Mouse (Mus musculus) E14TG2a.4 (cell line): ENCODE measurements around the gene Cdk2ap2.

Experiments
- CTCF ChIP-seq: conservative IDR thresholded peaks from 2 replicates; pipeline ENCODE4 v1.5.1; 2014; ENCODE audit warnings: low read length
- NANOG ChIP-seq: IDR thresholded peaks from 2 replicates; pipeline ENCODE4 v1.6.1; 2014; ENCODE audit warnings: borderline replicate concordance, low read length, mixed read lengths
- POU5F1 ChIP-seq: IDR thresholded peaks from 2 replicates; pipeline ENCODE4 v1.6.1; 2014; ENCODE audit warnings: low read length, borderline replicate concordance

DNA sequence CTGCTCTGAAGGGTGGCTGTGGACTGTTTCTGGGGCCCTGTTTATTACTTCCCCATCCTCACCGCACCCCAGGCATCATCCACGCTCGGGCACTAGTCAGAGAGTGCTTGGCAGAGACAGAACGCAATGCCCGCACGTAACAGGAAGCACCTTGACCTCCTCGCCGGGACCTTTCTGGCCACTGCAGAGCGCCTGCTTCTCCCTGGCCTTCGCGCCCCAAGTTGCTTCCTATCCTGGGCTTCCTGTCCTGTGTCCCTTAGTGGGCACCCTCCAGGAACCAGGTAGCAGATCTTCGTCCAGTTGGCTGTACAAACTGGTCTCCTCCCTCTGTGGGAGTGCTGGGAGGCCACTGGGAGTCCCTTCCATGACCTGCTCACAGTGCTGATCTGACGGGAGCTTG is 1.4 kb downstream of the Cdk2ap2 start:
- TF ChIP-seq CTCF (no peak), NANOG (no peak), POU5F1 (no peak)
